In the genomic region with DNA sequence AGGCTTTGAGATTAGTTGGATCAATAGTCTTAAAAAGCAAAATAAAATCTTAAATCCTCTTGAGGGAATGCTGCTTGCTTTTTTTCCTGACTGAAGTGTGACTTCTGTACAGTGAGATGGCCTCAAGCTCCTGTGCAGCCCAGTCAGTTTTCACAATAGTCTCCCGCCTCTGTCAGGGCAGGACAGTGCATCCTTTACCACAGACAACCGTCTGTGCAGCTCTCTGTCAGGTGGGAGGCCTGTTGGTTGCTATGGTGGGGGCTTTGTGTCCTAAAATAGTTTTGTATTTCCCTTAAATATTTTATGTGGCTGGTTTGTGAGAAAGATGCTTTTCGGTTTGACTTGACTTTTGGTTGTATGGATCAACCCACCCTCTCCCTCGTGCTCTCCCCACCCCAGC, we compare ENCODE assay signal across 8 mouse cellular contexts. TPM values are rescaled to one million over a fixed set of nuclear protein-coding genes. Genes with fewer than 3 reads are reported as not detected.
DNase-seq lines count a peak whose midpoint lies in the region; ATAC-seq and TF ChIP-seq lines count a peak whose summit lies in the region.
"Had no signal": no experiment of that assay in that cellular context is flagged by ENCODE, and none has a peak within 500 bp of the region (broad histone marks: within the 10 kb centered on the region; RNA-seq: fewer than 3 reads in every experiment).

No protein-coding gene starts in this region.

- DNase-seq in intestine, embryonic 14.5 days (ENCODE audit: low spot score): no peak
- DNase-seq in midbrain, embryonic 11.5 days (ENCODE audit: low spot score, missing footprints): no peak
- DNase-seq in adipocyte (ENCODE audit: low spot score): no peak
- DNase-seq in right cerebral cortex, postnatal 25 days: no peak
- DNase-seq: lung, postnatal 14 days had no signal

- no peaks in the 10 kb centered on the region for H3K9me3 ChIP-seq in intestine, embryonic 14.5 days (ENCODE audit: control insufficient read depth, low read length)
- no peaks in the 10 kb centered on the region for H3K9me3 ChIP-seq in intestine, postnatal 0 days (ENCODE audit: control insufficient read depth)
- no peaks in the 10 kb centered on the region for H3K9me3 ChIP-seq in forebrain, embryonic 13.5 days (replicated peaks)
- H3K9me3 ChIP-seq in midbrain, embryonic 11.5 days (ENCODE audit: control insufficient read depth, low read length): no peaks in the 10 kb centered on the region

- H3K4me3 ChIP-seq in intestine, embryonic 14.5 days (ENCODE audit: low read depth, low read length): no peak overlapping the region
- no peak overlapping the region for H3K4me3 ChIP-seq in intestine, postnatal 0 days (ENCODE audit: low read depth, low read length)
- peak overlapping the region; percentile 88; the same call in 1 of the 2 replicates for H3K4me3 ChIP-seq in cortical plate, adult 2 months (ENCODE audit: insufficient read depth, low read length)
- no peak overlapping the region for H3K4me3 ChIP-seq in forebrain, embryonic 13.5 days
- no peak overlapping the region for H3K4me3 ChIP-seq in midbrain, embryonic 11.5 days (ENCODE audit: low read depth, low read length)

- no peak for ATAC-seq in intestine, embryonic 14.5 days (replicated peaks; ENCODE audit: low FRiP score, low TSS enrichment, low read depth)
- no peak for ATAC-seq in intestine, postnatal 0 days
- no peak for ATAC-seq in forebrain, embryonic 13.5 days
- ATAC-seq in midbrain, embryonic 11.5 days (ENCODE audit: low FRiP score): no peak

- 0 out of 2 replicates have a peak, but pooled peaks cover 10% of the 10 kb centered on the region for H3K36me3 ChIP-seq in intestine, embryonic 14.5 days (ENCODE audit: control insufficient read depth, insufficient read depth, low read length)
- H3K36me3 ChIP-seq in intestine, postnatal 0 days (ENCODE audit: control insufficient read depth, insufficient read depth): peaks cover 9% of the 10 kb centered on the region; the same call in 1 of the 2 replicates
- peaks cover 20% of the 10 kb centered on the region for H3K36me3 ChIP-seq in forebrain, embryonic 13.5 days (ENCODE audit: poor library complexity, severe bottlenecking)
- H3K36me3 ChIP-seq in midbrain, embryonic 11.5 days (ENCODE audit: control insufficient read depth, insufficient read depth, low read length): no peaks in the 10 kb centered on the region

- H3K27ac ChIP-seq in intestine, embryonic 14.5 days (ENCODE audit: low read depth): no peak overlapping the region
- no peak overlapping the region for H3K27ac ChIP-seq in intestine, postnatal 0 days (ENCODE audit: low read depth, low read length)
- peak overlapping the region; percentile 22; the same call in 1 of the 2 replicates for H3K27ac ChIP-seq in cortical plate, adult 2 months (ENCODE audit: insufficient read depth, low read length)
- peak overlapping the region; percentile 44; the same call in 1 of the 2 replicates for H3K27ac ChIP-seq in forebrain, embryonic 13.5 days
- no peak overlapping the region for H3K27ac ChIP-seq in midbrain, embryonic 11.5 days (ENCODE audit: low read depth, low read length)

- TF ChIP-seq CTCF in intestine, postnatal 0 days (IDR thresholded peaks at IDR 0.05; ENCODE audit: low read depth): no peak
- TF ChIP-seq CTCF in cortical plate, adult 2 months (IDR thresholded peaks at IDR 0.05; ENCODE audit: extremely low read depth, insufficient read depth, low read length): no peak

- 0 out of 2 replicates have a peak, but pooled peaks have one; percentile 33 for TF ChIP-seq POLR2A in cortical plate, adult 2 months (IDR thresholded peaks at IDR 0.05; ENCODE audit: extremely low read depth, insufficient read depth, low read length)

- H3K4me2 ChIP-seq in intestine, embryonic 14.5 days (ENCODE audit: low read length): 0 out of 2 replicates have a peak overlapping the region, but pooled peaks have one; percentile 3
- no peak overlapping the region; the same call in 1 of the 2 replicates for H3K4me2 ChIP-seq in intestine, postnatal 0 days (replicated peaks; ENCODE audit: low read depth)
- H3K4me2 ChIP-seq in forebrain, embryonic 13.5 days: peak overlapping the region; percentile 18
- H3K4me2 ChIP-seq in midbrain, embryonic 11.5 days: 0 out of 2 replicates have a peak overlapping the region, but pooled peaks have one; percentile 6

- peaks cover 57% of the 10 kb centered on the region for H3K4me1 ChIP-seq in intestine, embryonic 14.5 days (replicated peaks; ENCODE audit: control insufficient read depth, insufficient read depth, low read length)
- peaks cover 5% of the 10 kb centered on the region; the same call in 1 of the 2 replicates for H3K4me1 ChIP-seq in intestine, postnatal 0 days (replicated peaks; ENCODE audit: control insufficient read depth, insufficient read depth, low read length)
- H3K4me1 ChIP-seq in cortical plate, adult 2 months (ENCODE audit: control insufficient read depth, insufficient read depth, low read length): peaks cover 27% of the 10 kb centered on the region
- H3K4me1 ChIP-seq in forebrain, embryonic 13.5 days: peaks cover 81% of the 10 kb centered on the region
- H3K4me1 ChIP-seq in midbrain, embryonic 11.5 days (ENCODE audit: control insufficient read depth, insufficient read depth, low read length): peaks cover 39% of the 10 kb centered on the region

- 58% methylated on average over 4 of the region's 4 CpGs for WGBS in intestine, embryonic 14.5 days
- 81% methylated on average over 4 of the region's 4 CpGs for WGBS in intestine, postnatal 0 days
- 71% methylated on average over 4 of the region's 4 CpGs for WGBS in forebrain, embryonic 13.5 days
- WGBS in midbrain, embryonic 11.5 days: 69% methylated on average over 4 of the region's 4 CpGs

- H3K9ac ChIP-seq in intestine, embryonic 14.5 days (ENCODE audit: low read length): no peak overlapping the region
- H3K9ac ChIP-seq in intestine, postnatal 0 days (ENCODE audit: low read depth, low read length): no peak overlapping the region
- peak overlapping the region; percentile 51 for H3K9ac ChIP-seq in forebrain, embryonic 13.5 days
- no peak overlapping the region for H3K9ac ChIP-seq in midbrain, embryonic 11.5 days (ENCODE audit: low read length)

- H3K27me3 ChIP-seq in intestine, embryonic 14.5 days (replicated peaks; ENCODE audit: control insufficient read depth, insufficient read depth, low read length): 0 out of 2 replicates have a peak, but pooled peaks cover 2% of the 10 kb centered on the region
- H3K27me3 ChIP-seq in intestine, postnatal 0 days (replicated peaks; ENCODE audit: control insufficient read depth, insufficient read depth, low read length): no peaks in the 10 kb centered on the region
- no peaks in the 10 kb centered on the region for H3K27me3 ChIP-seq in forebrain, embryonic 13.5 days
- H3K27me3 ChIP-seq in midbrain, embryonic 11.5 days (ENCODE audit: control insufficient read depth, insufficient read depth, low read length): no peaks in the 10 kb centered on the region

RNA-seq across cellular contexts. Expression of a gene that starts 3.3 kb away (rescaled TPM):
- 22.3 and 23.6 TPM in 2 replicates for polyA plus RNA-seq in intestine, embryonic 14.5 days (2014; fragmentation: Nextera tagmentation; extraction: Ambion mirVana)
- polyA plus RNA-seq in intestine, postnatal 0 days (2015; fragmentation: Nextera tagmentation; extraction: Ambion mirVana): 22.8 and 23.9 TPM in 2 replicates
- polyA plus RNA-seq in cortical plate, adult 2 months (2012; rRNA removed): 190 and 191 TPM in 2 replicates
- 60.3 and 62.1 TPM in 2 replicates for polyA plus RNA-seq in forebrain, embryonic 13.5 days (2015; fragmentation: Nextera tagmentation; extraction: Ambion mirVana)
- 32.4 and 36.7 TPM in 2 replicates for polyA plus RNA-seq in midbrain, embryonic 11.5 days (2014; fragmentation: Nextera tagmentation; extraction: Ambion mirVana)

Comparison
In these comparisons a context has a peak if more than half of its experiments do, and no peak if none do; other contexts are left out.
1. H3K27ac ChIP-seq: peak in cortical plate, adult 2 months (single experiment) and forebrain, embryonic 13.5 days (single experiment); none in intestine, embryonic 14.5 days (single experiment), intestine, postnatal 0 days (single experiment) and midbrain, embryonic 11.5 days (single experiment).